Mouse (Mus musculus): Measurements from ENCODE around the gene Kif26b.

GRCm38 (mm10) chr1:178611512-178611911 lies 82.6 kb downstream of the Kif26b start:
- TF ChIP-seq CTCF (IDR thresholded peaks at IDR 0.05; ENCODE audit: control insufficient read depth, insufficient read depth, low read length) (no peak), POLR2A (IDR thresholded peaks at IDR 0.05; ENCODE audit: borderline replicate concordance, control insufficient read depth, low read depth, low read length) (no peak)
